Mouse (Mus musculus) frontal cortex, postnatal 25 days (tissue): ENCODE measurements at regions not wholly inside any gene's neighbourhood (a gene's known extent, or its start where the extent isn't known, plus 50 kb on each side); places are given as distances from the start of the nearest gene placed in this dataset.
A peak's percentile ranks its signal among the peaks of the same experiment; 100 is the strongest.

Source experiments
- DNase-seq, 2 experiments: peaks; one replicate each; pipeline ENCODE4 v3.0.0; 2022; ENCODE audit warnings: low spot score in 2 of 2

- no peak for DNase-seq
Measured at GRCm38 (mm10) chr7:129771876-129772275, 180.2 kb downstream of the Wdr11 start.

- DNase-seq, result no peak
Measured at GRCm38 (mm10) chr7:129772540-129773331, 181.1 kb downstream of the Wdr11 start.

- DNase-seq, result no peak
Measured at GRCm38 (mm10) chr7:129774261-129774861, 182.7 kb downstream of the Wdr11 start.

DNA sequence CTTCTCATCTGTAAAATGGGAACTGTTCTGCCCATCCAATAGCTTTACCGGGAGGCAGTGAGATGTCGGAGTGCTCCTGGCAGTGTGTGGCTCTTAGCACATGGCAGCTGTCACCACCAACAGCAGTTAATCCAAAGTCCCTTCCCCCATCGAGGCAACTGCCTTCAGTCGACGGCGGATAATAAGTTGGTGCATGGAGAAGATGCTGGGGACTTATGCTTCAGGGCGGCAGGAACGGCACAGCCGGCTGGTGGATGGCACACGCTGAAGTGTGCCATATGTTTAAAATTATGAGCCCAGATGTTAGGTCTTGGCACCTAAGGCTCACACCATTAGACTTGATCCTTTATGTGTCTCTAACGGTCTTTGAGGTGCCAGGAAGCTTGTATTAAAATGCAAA is 183.5 kb downstream of the Wdr11 start:
- DNase-seq, result no peak

DNA sequence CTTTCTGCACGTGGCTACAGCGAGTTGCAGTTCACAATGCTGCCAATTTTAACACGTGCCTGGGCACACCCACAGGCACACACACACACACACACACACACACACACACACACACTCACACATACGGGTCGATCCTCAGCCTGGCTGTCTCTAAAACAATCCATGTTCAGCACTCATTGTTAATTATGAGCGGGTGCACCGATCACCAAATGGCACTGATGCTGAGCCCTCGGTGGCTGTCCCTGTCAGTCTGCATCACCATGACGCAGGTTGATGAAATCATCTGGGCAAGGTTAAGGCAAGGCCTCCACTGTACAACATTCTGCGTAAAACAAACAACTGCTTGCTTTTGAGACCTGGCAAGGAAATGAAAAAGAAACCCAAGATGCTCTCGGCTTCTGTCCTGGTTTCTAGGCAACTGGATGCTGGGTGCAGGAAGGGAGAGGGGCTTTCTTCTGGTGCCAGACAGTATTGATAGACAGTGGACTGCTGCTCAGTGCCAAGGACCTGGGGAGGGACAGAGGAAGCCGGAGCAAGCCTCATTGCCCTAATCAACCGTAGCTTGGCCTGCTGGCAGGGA is 187.3 kb downstream of the Wdr11 start:
- peak in 1 of 2 experiments; percentile 15 for DNase-seq

DNA sequence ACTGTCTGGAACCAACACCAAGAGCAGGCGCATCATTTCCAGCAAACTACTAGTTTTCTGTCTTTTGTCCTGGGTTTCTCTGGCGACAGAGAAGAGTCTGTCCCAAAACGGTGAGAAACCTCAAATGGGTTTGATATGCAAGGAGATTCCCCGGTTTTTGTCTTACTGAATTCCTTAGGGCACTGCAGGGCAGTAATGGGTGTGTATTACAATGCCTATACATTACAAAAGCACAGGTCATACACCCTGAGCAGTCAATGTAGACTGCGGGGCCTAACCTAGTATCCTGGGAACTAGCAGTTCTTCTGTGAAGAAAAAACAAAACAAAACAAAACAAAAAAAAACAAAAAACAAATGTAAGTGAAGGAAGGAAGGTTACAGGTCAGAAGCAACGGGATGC is 188.3 kb downstream of the Wdr11 start:
- DNase-seq, result no peak

DNA sequence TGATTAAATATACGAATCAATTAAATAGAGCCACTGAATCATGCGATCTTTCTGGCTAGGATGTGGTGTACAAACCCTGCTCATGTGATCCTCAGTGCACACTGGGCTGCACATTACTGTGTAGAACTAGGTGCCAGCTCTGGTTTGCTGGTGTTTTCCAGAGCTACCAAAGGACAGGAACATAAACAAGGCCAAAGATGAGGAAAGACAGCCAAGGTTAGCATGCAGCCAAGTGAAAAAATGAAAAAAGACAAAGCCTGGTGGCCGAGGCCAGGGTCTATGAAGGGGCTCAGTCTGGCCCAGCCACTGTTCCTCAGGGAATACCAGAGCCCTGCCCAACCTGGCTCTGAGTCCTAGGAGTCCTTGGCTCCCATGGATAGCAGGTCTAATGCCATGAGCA is 190.1 kb downstream of the Wdr11 start:
- DNase-seq, result no peak

DNA sequence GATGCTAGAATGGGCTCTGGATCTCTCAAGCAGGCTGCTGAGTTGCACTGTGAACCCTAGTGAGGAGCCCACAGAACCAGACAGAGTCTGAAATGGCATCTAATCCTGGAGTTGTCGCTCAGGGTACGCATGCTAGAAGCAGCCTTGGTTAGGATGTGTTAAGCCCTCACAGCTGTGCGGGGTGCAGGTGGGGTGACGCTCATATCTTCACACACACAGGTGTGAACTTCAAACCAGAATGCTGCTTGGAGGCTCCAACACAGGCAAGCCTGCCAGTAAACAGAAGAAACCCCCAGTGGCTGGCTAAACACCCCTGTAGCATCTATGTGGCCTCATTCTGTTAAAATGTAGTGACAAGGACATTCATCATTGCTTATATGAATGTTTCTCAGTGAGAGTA is 193.3 kb downstream of the Wdr11 start:
- DNase-seq, result no peak

- no peak for DNase-seq
Measured at GRCm38 (mm10) chr7:129787011-129787410, 195.3 kb downstream of the Wdr11 start.

- DNase-seq, result no peak
Measured at GRCm38 (mm10) chr7:129787736-129788135, 196.1 kb downstream of the Wdr11 start.

DNA sequence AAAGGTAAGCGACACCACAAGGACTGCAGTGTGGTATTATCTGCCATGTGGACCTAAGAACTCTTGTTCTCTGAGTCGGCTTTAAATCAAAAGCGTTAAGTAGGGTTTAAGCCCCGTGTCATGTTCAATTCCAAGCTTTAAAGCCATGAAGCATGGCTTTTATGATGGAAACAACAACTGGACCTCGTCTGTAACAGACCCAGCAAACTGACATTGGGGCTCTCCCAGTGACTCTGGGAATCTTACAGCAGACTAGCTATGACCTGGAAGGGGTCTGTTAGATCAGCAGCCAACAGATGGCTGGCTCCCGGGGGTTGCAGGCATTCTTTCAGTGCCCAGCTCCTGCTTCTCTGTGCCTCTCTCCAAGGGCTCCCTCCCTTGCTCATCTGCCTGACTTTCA is 197.8 kb downstream of the Wdr11 start:
- DNase-seq, result no peak

DNA sequence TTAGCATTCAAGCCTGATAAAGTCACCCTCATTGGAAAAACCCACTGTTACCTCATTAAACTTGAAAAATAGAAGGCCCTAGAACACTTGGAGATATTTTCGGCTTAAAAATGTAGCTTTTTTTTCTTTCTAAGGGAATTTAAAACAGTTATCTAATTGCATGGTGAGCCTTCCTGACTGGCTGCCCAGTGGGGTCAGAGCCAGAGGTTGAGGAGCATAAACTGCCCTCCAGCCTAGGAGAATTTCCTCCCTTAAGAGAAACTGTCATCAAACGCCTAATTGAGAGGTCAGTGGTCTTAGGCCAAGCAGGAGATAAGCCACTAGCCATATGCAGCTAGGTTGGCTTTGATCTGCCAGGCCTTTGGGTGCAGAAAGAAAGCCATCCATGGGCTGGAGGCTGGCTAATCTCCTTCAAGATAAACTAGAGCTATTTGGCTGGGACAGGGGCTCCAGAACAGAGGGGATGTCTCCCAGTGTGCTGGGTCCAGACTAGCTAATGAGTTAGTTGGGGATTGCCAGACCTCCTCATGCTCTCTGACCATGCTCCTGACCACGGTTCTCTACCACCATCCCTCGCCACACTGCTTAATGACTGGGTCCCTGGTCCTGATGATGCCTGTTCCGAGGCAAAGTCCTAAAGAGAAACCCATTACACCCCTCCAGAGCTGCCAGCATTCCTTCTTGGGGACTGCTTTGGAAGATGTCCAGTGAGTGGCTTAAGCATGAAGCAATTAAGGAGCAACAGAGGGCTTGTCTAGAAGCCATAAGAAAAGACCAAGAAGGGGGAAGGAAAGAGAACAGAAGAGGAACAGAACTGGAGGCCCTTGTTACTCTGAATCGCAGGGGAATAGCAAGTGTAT is 199.2 kb downstream of the Wdr11 start:
- DNase-seq, result no peak

DNA sequence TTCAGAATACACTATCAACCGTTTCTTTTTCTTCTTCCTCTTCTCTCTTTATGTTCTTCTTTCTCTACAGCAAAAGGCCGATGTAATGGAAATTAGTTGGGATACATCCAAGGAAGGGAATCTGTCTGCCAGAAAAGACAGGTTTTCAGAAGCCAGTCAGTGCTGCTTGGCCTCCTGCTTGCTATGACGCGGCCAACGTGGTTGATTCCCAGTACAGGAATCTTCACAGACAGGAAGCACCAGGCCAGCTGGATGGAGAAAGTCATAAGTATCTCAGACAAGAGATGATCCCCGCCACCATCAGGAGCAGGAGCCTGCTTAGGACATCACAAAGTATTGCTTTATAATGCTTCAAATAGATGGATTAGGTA is 199.8 kb downstream of the Wdr11 start:
- no peak for DNase-seq

GRCm38 (mm10) chr7:129793733-129794132 is 202.1 kb downstream of the Wdr11 start:
- no peak for DNase-seq

GRCm38 (mm10) chr7:129794276-129794675 is 202.6 kb downstream of the Wdr11 start:
- no peak for DNase-seq

DNA sequence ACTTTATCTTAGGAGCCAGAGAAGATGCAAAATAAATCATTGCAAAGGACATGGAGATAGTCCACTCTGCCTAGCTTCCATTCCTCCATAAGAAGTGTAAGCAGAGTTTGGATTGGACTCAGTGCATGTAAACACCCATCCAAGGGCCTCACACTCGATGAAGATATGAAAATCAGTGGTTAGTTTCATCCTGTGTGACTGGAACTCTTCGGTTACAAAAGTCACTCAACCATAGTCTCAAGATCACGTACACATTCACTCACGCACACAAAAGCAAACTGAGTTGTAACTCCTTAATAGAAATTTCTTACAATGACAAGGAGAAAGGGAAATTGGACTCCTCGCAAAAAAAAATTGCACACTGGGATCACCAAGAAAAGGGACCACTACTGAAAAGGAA is 206.9 kb downstream of the Wdr11 start:
- no peak for DNase-seq

GRCm38 (mm10) chr7:129800461-129800867 is 208.8 kb downstream of the Wdr11 start:
- DNase-seq, result no peak

DNA sequence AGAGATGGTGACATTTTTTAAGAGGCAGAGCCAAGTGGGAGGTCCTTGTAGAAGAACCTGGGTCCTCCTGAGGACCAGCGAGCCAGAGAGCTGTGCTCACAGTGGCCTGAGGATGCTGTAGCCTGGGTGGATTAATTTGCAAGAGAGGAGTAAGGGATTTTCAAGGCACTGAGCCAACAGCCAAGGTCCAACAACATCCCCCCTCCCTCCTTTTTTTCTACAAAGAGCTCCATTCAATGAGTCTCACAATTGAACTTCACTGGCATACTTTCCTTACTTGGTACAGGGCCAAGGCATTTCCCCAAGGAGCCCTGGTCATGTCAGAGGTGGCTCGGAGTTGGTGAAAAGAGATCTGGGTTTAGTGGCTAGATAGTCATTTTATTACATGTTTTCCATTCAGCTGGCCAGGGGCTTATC is 209.8 kb downstream of the Wdr11 start:
- DNase-seq, result no peak

GRCm38 (mm10) chr7:129802168-129802567 is 210.5 kb downstream of the Wdr11 start:
- no peak for DNase-seq

DNA sequence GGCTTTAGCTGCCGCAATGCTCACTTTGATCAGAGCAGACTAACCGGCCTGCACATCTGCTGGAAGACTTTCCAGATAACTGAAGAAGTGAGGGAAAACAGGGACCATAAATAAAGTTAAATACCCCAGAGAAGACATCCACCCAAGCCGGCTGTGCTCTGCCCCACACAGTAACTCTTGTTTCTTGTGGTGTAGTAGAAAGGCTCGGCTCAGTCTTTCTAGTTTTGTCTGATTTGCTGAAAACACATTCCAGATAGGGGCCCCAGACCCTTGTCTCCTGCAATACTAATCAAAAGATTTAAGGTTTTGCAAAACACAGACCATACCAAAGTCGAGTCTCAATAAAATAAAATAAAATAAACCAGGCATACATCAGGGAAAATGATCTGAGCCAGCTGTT is 213.7 kb downstream of the Wdr11 start:
- no peak for DNase-seq

DNA sequence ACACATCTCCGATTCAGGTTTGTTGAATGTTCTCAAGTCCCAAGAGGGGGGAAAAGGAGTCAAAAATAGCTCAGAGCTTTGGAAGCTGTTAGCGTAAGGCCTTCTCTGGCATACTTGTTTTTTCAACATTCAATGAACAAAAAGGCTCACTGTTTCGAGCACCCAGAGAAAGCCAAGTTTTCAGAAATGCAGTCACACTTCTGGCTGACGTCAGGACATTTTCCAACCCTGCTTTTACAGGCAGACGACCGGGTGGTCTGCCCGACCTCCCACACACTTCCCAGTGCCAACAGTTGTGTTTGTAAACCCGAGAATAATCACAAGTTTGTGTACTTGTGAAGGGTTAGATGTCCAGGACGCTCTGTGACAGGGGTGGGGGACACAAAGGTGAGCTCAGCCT is 218.5 kb downstream of the Wdr11 start:
- no peak for DNase-seq

DNA sequence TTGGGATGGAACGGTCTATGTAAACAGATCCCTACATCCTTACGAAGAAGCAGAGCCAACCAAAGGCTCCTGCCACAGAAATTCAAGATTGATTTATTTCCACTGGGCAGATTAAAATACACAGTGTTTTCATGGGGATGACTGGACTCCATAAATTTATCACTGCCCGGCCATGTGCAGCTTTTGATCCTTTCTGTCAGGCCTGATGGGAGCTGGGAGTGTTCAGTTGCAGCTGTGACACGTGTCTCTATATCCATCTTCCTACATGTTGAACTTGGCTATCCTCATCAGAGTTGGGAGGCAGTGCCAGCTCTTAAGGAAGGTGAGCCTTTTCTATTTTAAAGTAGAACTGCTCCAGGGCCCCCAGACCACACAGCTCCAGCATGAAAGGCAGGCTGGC is 218.9 kb downstream of the Wdr11 start:
- DNase-seq, result no peak
